In the genomic region with DNA sequence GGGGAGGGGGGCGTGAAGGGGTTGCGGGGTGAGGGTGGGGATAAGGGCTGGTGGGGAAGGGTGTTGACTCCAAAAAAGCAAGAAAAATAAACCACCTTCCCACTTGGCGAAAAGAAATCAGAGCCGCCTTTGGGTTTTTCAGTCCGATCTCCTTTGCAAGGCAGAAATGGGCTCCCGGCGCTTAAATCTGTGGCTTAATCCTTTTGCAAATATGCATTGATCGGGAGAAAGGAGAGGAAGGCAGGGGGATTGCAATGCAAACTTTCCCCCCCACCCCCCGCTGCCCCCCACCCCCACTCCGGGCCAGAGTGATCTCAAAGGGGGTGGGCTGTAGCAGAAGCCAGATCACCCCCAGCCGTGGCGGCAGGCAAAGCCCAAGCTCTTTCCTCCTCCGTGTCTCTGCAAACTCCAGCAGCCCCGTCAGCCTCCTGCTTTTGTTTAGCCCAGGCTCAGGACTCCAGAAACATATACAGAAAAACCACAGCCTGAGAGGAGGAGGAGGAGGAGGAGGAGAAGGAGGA, we compare ENCODE assay signal across 7 mouse cellular contexts. TPM values are rescaled to one million over a fixed set of nuclear protein-coding genes. Genes with fewer than 3 reads are reported as not detected.
DNase-seq lines count a peak whose midpoint lies in the region; ATAC-seq and TF ChIP-seq lines count a peak whose summit lies in the region.

No protein-coding gene starts in this region.

- peak; percentile 17; the same call in 1 of the 2 replicates for TF ChIP-seq EP300 in lung, postnatal 0 days (IDR thresholded peaks at IDR 0.05)

- H3K27me3 ChIP-seq in lung, postnatal 0 days (replicated peaks; ENCODE audit: insufficient read depth, low read length) = no peaks in the 10 kb centered on the region
- H3K27me3 ChIP-seq in forebrain, embryonic 15.5 days = no peaks in the 10 kb centered on the region
- H3K27me3 ChIP-seq in intestine, embryonic 16.5 days (replicated peaks; ENCODE audit: control insufficient read depth, insufficient read depth, low read length) = no peaks in the 10 kb centered on the region
- no peaks in the 10 kb centered on the region for H3K27me3 ChIP-seq in midbrain, embryonic 12.5 days

- WGBS in lung, postnatal 0 days = 0% methylated on average over 10 of the region's 14 CpGs
- WGBS in forebrain, embryonic 15.5 days = 0% methylated on average over 13 of the region's 14 CpGs
- 0% methylated on average over 14 of the region's 14 CpGs for WGBS in intestine, embryonic 16.5 days
- WGBS in midbrain, embryonic 12.5 days = under 1% methylated on average over 13 of the region's 14 CpGs

- H3K27ac ChIP-seq in lung, postnatal 0 days (ENCODE audit: low read length) = peak overlapping the region; percentile 93
- H3K27ac ChIP-seq in brown adipose tissue, adult 24 weeks (replicated peaks; ENCODE audit: low read depth, low read length) = no peak overlapping the region
- H3K27ac ChIP-seq in forebrain, embryonic 15.5 days (replicated peaks) = peak overlapping the region; percentile 98
- H3K27ac ChIP-seq in intestine, embryonic 16.5 days (ENCODE audit: low read length) = peak overlapping the region; percentile 98
- peak overlapping the region; percentile 100 for H3K27ac ChIP-seq in midbrain, embryonic 12.5 days (replicated peaks)

- no peaks in the 10 kb centered on the region for H3K36me3 ChIP-seq in lung, postnatal 0 days (ENCODE audit: insufficient read depth, low read length)
- no peaks in the 10 kb centered on the region for H3K36me3 ChIP-seq in forebrain, embryonic 15.5 days
- H3K36me3 ChIP-seq in intestine, embryonic 16.5 days (ENCODE audit: control insufficient read depth, insufficient read depth, low read length) = no peaks in the 10 kb centered on the region
- H3K36me3 ChIP-seq in midbrain, embryonic 12.5 days = no peaks in the 10 kb centered on the region

- ATAC-seq in lung, postnatal 0 days = peak; percentile 78
- peak; percentile 93 for ATAC-seq in forebrain, embryonic 15.5 days (replicated peaks)
- peak; percentile 85 for ATAC-seq in intestine, embryonic 16.5 days
- peak; percentile 95 for ATAC-seq in midbrain, embryonic 12.5 days (ENCODE audit: low FRiP score, low read depth)

- DNase-seq in lung, postnatal 0 days (ENCODE audit: low spot score) = no peak
- no peak for DNase-seq in lung, postnatal 25 days (ENCODE audit: low spot score)
- peak; percentile 55 for DNase-seq in urinary bladder, postnatal 10 days (ENCODE audit: low spot score)

- TF ChIP-seq CTCF in lung, postnatal 0 days (IDR thresholded peaks at IDR 0.05) = no peak

- H3K4me3 ChIP-seq in lung, postnatal 0 days (ENCODE audit: low read depth, low read length) = peak overlapping the region; percentile 76
- H3K4me3 ChIP-seq in brown adipose tissue, adult 24 weeks (ENCODE audit: insufficient read depth, low read depth, low read length) = peak overlapping the region; percentile 82
- peak overlapping the region; percentile 55 for H3K4me3 ChIP-seq in forebrain, embryonic 15.5 days
- peak overlapping the region; percentile 91 for H3K4me3 ChIP-seq in intestine, embryonic 16.5 days (ENCODE audit: low read length)
- H3K4me3 ChIP-seq in midbrain, embryonic 12.5 days = peak overlapping the region; percentile 85

- H3K4me1 ChIP-seq in lung, postnatal 0 days (ENCODE audit: insufficient read depth, low read depth, low read length) = no peaks in the 10 kb centered on the region; the same call in 1 of the 2 replicates
- H3K4me1 ChIP-seq in brown adipose tissue, adult 24 weeks (ENCODE audit: control insufficient read depth, insufficient read depth, insufficient read length, low read length) = peaks cover 5% of the 10 kb centered on the region; the same call in 1 of the 2 replicates
- peaks cover 9% of the 10 kb centered on the region for H3K4me1 ChIP-seq in forebrain, embryonic 15.5 days
- peaks cover 3% of the 10 kb centered on the region; the same call in 1 of the 2 replicates for H3K4me1 ChIP-seq in intestine, embryonic 16.5 days (ENCODE audit: control insufficient read depth, insufficient read depth, low read length)
- H3K4me1 ChIP-seq in midbrain, embryonic 12.5 days = peaks cover 16% of the 10 kb centered on the region

- peak overlapping the region; percentile 65 for H3K4me2 ChIP-seq in lung, postnatal 0 days (replicated peaks; ENCODE audit: low read depth, low read length)
- H3K4me2 ChIP-seq in forebrain, embryonic 15.5 days (replicated peaks) = peak overlapping the region; percentile 65
- peak overlapping the region; percentile 65 for H3K4me2 ChIP-seq in intestine, embryonic 16.5 days (ENCODE audit: low read depth, low read length)
- peak overlapping the region; percentile 66 for H3K4me2 ChIP-seq in midbrain, embryonic 12.5 days (replicated peaks)

- H3K9me3 ChIP-seq in lung, postnatal 0 days (ENCODE audit: low read length) = no peaks in the 10 kb centered on the region
- no peaks in the 10 kb centered on the region for H3K9me3 ChIP-seq in forebrain, embryonic 15.5 days
- H3K9me3 ChIP-seq in intestine, embryonic 16.5 days (ENCODE audit: control insufficient read depth, low read length) = no peaks in the 10 kb centered on the region
- no peaks in the 10 kb centered on the region for H3K9me3 ChIP-seq in midbrain, embryonic 12.5 days

- H3K9ac ChIP-seq in lung, postnatal 0 days (replicated peaks; ENCODE audit: low read depth) = peak overlapping the region; percentile 80
- H3K9ac ChIP-seq in forebrain, embryonic 15.5 days (replicated peaks) = peak overlapping the region; percentile 84
- peak overlapping the region; percentile 91 for H3K9ac ChIP-seq in intestine, embryonic 16.5 days (ENCODE audit: low read depth, low read length)
- H3K9ac ChIP-seq in midbrain, embryonic 12.5 days (replicated peaks) = peak overlapping the region; percentile 91

RNA-seq across cellular contexts. Expression of gene Pbx1, which starts 0.3 kb away (rescaled TPM):
- 23.9 and 32.5 TPM in 2 replicates for polyA plus RNA-seq in lung, postnatal 0 days (2015; fragmentation: Nextera tagmentation; extraction: Ambion mirVana)
- polyA plus RNA-seq in brown adipose tissue, adult 24 weeks (2012; ENCODE audit: insufficient read depth, insufficient read length, missing spikeins) = 10.7 and 15.1 TPM in 2 replicates
- 87.4 and 90.5 TPM in 2 replicates for polyA plus RNA-seq in forebrain, embryonic 15.5 days (2015; fragmentation: Nextera tagmentation; extraction: Ambion mirVana)
- polyA plus RNA-seq in intestine, embryonic 16.5 days (2015; fragmentation: Nextera tagmentation; extraction: Ambion mirVana) = 16.4 and 17.2 TPM in 2 replicates
- 73.7 TPM in 2 replicates for polyA plus RNA-seq in midbrain, embryonic 12.5 days (2016; fragmentation: Nextera tagmentation; extraction: Ambion mirVana)
